Comparison of ENCODE assay signal across 13 mouse cellular contexts in genomic region chr6:127318746-127319582, GRCm38 (mm10).
DNase-seq lines count a peak whose midpoint lies in the region; ATAC-seq and TF ChIP-seq lines count a peak whose summit lies in the region.
"Had no signal": no experiment of that assay in that cellular context is flagged by ENCODE, and none has a peak within 500 bp of the region (broad histone marks: within the 10 kb centered on the region; RNA-seq: fewer than 3 reads in every experiment).

No protein-coding gene starts in this region.

- H3K27ac ChIP-seq in heart, embryonic 12.5 days (ENCODE audit: poor library complexity, severe bottlenecking): no peak overlapping the region
- H3K27ac ChIP-seq in forebrain, embryonic 11.5 days (ENCODE audit: low read depth, low read length): peak overlapping the region; percentile 25
- H3K27ac ChIP-seq in hindbrain, embryonic 16.5 days (ENCODE audit: low read depth, low read length): no peak overlapping the region
- H3K27ac ChIP-seq in midbrain, embryonic 13.5 days: no peak overlapping the region
- no peak overlapping the region for H3K27ac ChIP-seq in intestine, postnatal 0 days (ENCODE audit: low read depth, low read length)
- H3K27ac ChIP-seq: heart, embryonic 15.5 days; neural tube, embryonic 15.5 days had no signal

- ATAC-seq in heart, embryonic 12.5 days (ENCODE audit: insufficient number of reproducible peaks, low FRiP score): peak; percentile 52; the same call in 1 of the 2 replicates
- peak; percentile 85 for ATAC-seq in forebrain, embryonic 11.5 days (replicated peaks; ENCODE audit: low FRiP score)
- peak; percentile 58 for ATAC-seq in hindbrain, embryonic 16.5 days
- ATAC-seq in midbrain, embryonic 13.5 days: peak; percentile 67
- no peak for ATAC-seq in intestine, postnatal 0 days
- ATAC-seq: intestine, embryonic 16.5 days had no signal

- WGBS in heart, embryonic 12.5 days: 72% methylated on average over 8 of the region's 8 CpGs
- 35% methylated on average over 8 of the region's 8 CpGs for WGBS in forebrain, embryonic 11.5 days
- 28% methylated on average over 8 of the region's 8 CpGs for WGBS in hindbrain, embryonic 16.5 days
- 35% methylated on average over 8 of the region's 8 CpGs for WGBS in midbrain, embryonic 13.5 days
- 81% methylated on average over 8 of the region's 8 CpGs for WGBS in intestine, postnatal 0 days

- peaks cover 23% of the 10 kb centered on the region; the same call in 1 of the 2 replicates for H3K27me3 ChIP-seq in heart, embryonic 12.5 days (replicated peaks)
- no peaks in the 10 kb centered on the region for H3K27me3 ChIP-seq in forebrain, embryonic 11.5 days (ENCODE audit: control insufficient read depth, insufficient read depth, low read length)
- no peaks in the 10 kb centered on the region for H3K27me3 ChIP-seq in hindbrain, embryonic 16.5 days (replicated peaks; ENCODE audit: control insufficient read depth, insufficient read depth, low read length)
- H3K27me3 ChIP-seq in midbrain, embryonic 13.5 days: 0 out of 2 replicates have a peak, but pooled peaks cover 9% of the 10 kb centered on the region
- no peaks in the 10 kb centered on the region for H3K27me3 ChIP-seq in intestine, postnatal 0 days (replicated peaks; ENCODE audit: control insufficient read depth, insufficient read depth, low read length)
- H3K27me3 ChIP-seq: heart, embryonic 15.5 days; neural tube, embryonic 15.5 days had no signal

- H3K4me1 ChIP-seq in heart, embryonic 12.5 days (replicated peaks): peaks cover 11% of the 10 kb centered on the region
- H3K4me1 ChIP-seq in forebrain, embryonic 11.5 days (replicated peaks; ENCODE audit: control insufficient read depth, insufficient read depth, low read length): peaks cover 6% of the 10 kb centered on the region
- H3K4me1 ChIP-seq in hindbrain, embryonic 16.5 days (ENCODE audit: control insufficient read depth, insufficient read depth, low read depth, low read length): no peaks in the 10 kb centered on the region
- H3K4me1 ChIP-seq in midbrain, embryonic 13.5 days (replicated peaks): peaks cover 9% of the 10 kb centered on the region; the same call in 1 of the 2 replicates
- H3K4me1 ChIP-seq in intestine, postnatal 0 days (replicated peaks; ENCODE audit: control insufficient read depth, insufficient read depth, low read length): no peaks in the 10 kb centered on the region
- H3K4me1 ChIP-seq: heart, embryonic 15.5 days had no signal

- no peaks in the 10 kb centered on the region for H3K36me3 ChIP-seq in heart, embryonic 12.5 days
- H3K36me3 ChIP-seq in forebrain, embryonic 11.5 days (ENCODE audit: control insufficient read depth, insufficient read depth, low read length): no peaks in the 10 kb centered on the region
- H3K36me3 ChIP-seq in hindbrain, embryonic 16.5 days (ENCODE audit: control insufficient read depth, insufficient read depth, low read length): no peaks in the 10 kb centered on the region
- H3K36me3 ChIP-seq in midbrain, embryonic 13.5 days: no peaks in the 10 kb centered on the region
- no peaks in the 10 kb centered on the region for H3K36me3 ChIP-seq in intestine, postnatal 0 days (ENCODE audit: control insufficient read depth, insufficient read depth)
- H3K36me3 ChIP-seq: heart, embryonic 15.5 days; neural tube, embryonic 15.5 days had no signal

- no peak overlapping the region for H3K4me3 ChIP-seq in heart, embryonic 12.5 days
- no peak overlapping the region for H3K4me3 ChIP-seq in forebrain, embryonic 11.5 days (ENCODE audit: low read depth, low read length)
- H3K4me3 ChIP-seq in hindbrain, embryonic 16.5 days (ENCODE audit: low read length): no peak overlapping the region
- no peak overlapping the region for H3K4me3 ChIP-seq in midbrain, embryonic 13.5 days (replicated peaks)
- H3K4me3 ChIP-seq in intestine, postnatal 0 days (ENCODE audit: low read depth, low read length): no peak overlapping the region
- H3K4me3 ChIP-seq: heart, embryonic 15.5 days; neural tube, embryonic 15.5 days had no signal

- TF ChIP-seq CTCF in intestine, postnatal 0 days (IDR thresholded peaks at IDR 0.05; ENCODE audit: low read depth): no peak

- H3K9ac ChIP-seq in heart, embryonic 12.5 days: no peak overlapping the region
- H3K9ac ChIP-seq in forebrain, embryonic 11.5 days (ENCODE audit: low read length): no peak overlapping the region
- H3K9ac ChIP-seq in hindbrain, embryonic 16.5 days (ENCODE audit: low read depth, low read length): no peak overlapping the region
- no peak overlapping the region for H3K9ac ChIP-seq in midbrain, embryonic 13.5 days (replicated peaks)
- H3K9ac ChIP-seq in intestine, postnatal 0 days (ENCODE audit: low read depth, low read length): no peak overlapping the region
- H3K9ac ChIP-seq: heart, embryonic 15.5 days; neural tube, embryonic 15.5 days had no signal

- no peaks in the 10 kb centered on the region for H3K9me3 ChIP-seq in heart, embryonic 12.5 days (replicated peaks)
- no peaks in the 10 kb centered on the region for H3K9me3 ChIP-seq in forebrain, embryonic 11.5 days (ENCODE audit: control insufficient read depth, low read length)
- no peaks in the 10 kb centered on the region for H3K9me3 ChIP-seq in hindbrain, embryonic 16.5 days (ENCODE audit: control insufficient read depth, low read length)
- no peaks in the 10 kb centered on the region for H3K9me3 ChIP-seq in midbrain, embryonic 13.5 days
- H3K9me3 ChIP-seq in intestine, postnatal 0 days (ENCODE audit: control insufficient read depth): no peaks in the 10 kb centered on the region
- H3K9me3 ChIP-seq: heart, embryonic 15.5 days; neural tube, embryonic 15.5 days had no signal

- DNase-seq in heart, postnatal 4 days: no peak
- DNase-seq in forebrain, embryonic 11.5 days (ENCODE audit: low spot score): peak; percentile 63
- DNase-seq in cerebellum, adult 11-12 months: no peak
- DNase-seq in kidney, postnatal 36 days: no peak
- DNase-seq: cerebellum, adult 18-20 months; gastrocnemius, postnatal 14 days had no signal

- no peak overlapping the region for H3K4me2 ChIP-seq in heart, embryonic 12.5 days
- H3K4me2 ChIP-seq in forebrain, embryonic 11.5 days (ENCODE audit: low read depth, low read length, severe bottlenecking): no peak overlapping the region
- H3K4me2 ChIP-seq in hindbrain, embryonic 16.5 days (ENCODE audit: low read length): no peak overlapping the region
- H3K4me2 ChIP-seq in midbrain, embryonic 13.5 days (replicated peaks): no peak overlapping the region
- no peak overlapping the region for H3K4me2 ChIP-seq in intestine, postnatal 0 days (replicated peaks; ENCODE audit: low read depth)
- H3K4me2 ChIP-seq: heart, embryonic 15.5 days; neural tube, embryonic 15.5 days had no signal
